Mouse (Mus musculus) heart, adult 8-10 months (tissue): ENCODE measurements around the gene Nek5. TPM values are rescaled to one million over a fixed set of nuclear protein-coding genes. Genes with fewer than 3 reads are reported as not detected.

Source experiments
- total RNA-seq, 4 experiments: library from RNA; stranded (reverse); gene quantifications; 2 replicates each; pipeline ENCODE4 v1.2.4; 2022

Nek5 gene
- total RNA-seq, 4 experiments from 2014 or later = not detected

Other genes with a start within 250 kb of the Nek5 start
- not detected for gene Defb9, start 239.6 kb downstream of the Nek5 start, total RNA-seq
- gene Defb11, start 218.6 kb downstream of the Nek5 start, total RNA-seq = not detected
- gene Defb15, start 192.3 kb downstream of the Nek5 start, total RNA-seq = not detected
- not detected for gene Defb35, start 186.7 kb downstream of the Nek5 start, total RNA-seq
- gene Defb13, start 178.3 kb downstream of the Nek5 start, total RNA-seq = not detected
- gene Fam90a1a, start 166.3 kb downstream of the Nek5 start, total RNA-seq = not detected
- gene Ccdc70, start 155.3 kb downstream of the Nek5 start, total RNA-seq = not detected
- under 1 TPM; 0.09 to 0.13 (median 0.12) TPM for gene Atp7b, start 64.7 kb downstream of the Nek5 start, total RNA-seq
- gene Alg11, start 64.3 kb downstream of the Nek5 start, total RNA-seq = 1 to 10 TPM; 7.3 to 8.8 (median 8.5) TPM
- 1 to 10 TPM; 1.7 to 2.6 (median 1.8) TPM for gene Nek3, start 41.4 kb upstream of the Nek5 start, total RNA-seq
- gene Ckap2, start 60.8 kb upstream of the Nek5 start, total RNA-seq = 1 to 10 TPM in 1 of 4 experiments, under 1 TPM in 3; 0.19 to 1.6 (median 0.38) TPM
- gene Vps36, start 67.8 kb upstream of the Nek5 start, total RNA-seq = 10 to 100 TPM; 20.1 to 22.2 (median 21.0) TPM
- 1 to 10 TPM; 3.8 to 4.5 (median 4.3) TPM for gene Thsd1, start 102.3 kb upstream of the Nek5 start, total RNA-seq
- gene Tpte, start 158.4 kb upstream of the Nek5 start, total RNA-seq = not detected